Mouse (Mus musculus) stomach, postnatal 0 days (tissue): ENCODE results near the gene Pogz. TPM values are rescaled to one million over a fixed set of nuclear protein-coding genes. Genes with fewer than 3 reads are reported as not detected.

Experiments
- ATAC-seq: fragments of 200-750 bp; cut with Nextera tagmentation; 2 replicates; pipeline ENCODE4 v1.8.0; 2017; ENCODE audit not compliant: low FRiP score, low TSS enrichment
- DNase-seq: peaks from one replicate; pipeline ENCODE4 v3.0.0-alpha.2; 2016; ENCODE audit warnings: low spot score
- H3K27ac ChIP-seq: fragments of 300-500 bp; sonication (generic); replicated peaks from 2 replicates; pipeline ENCODE4 v1.5.1; 2014; ENCODE audit warnings: mild to moderate bottlenecking, control low read depth
- H3K27me3 ChIP-seq: fragments of 300-500 bp; sonication (generic); 2 replicates; pipeline ENCODE4 v1.6.1; 2014; ENCODE audit warnings: low read length; ENCODE audit not compliant: control insufficient read depth, insufficient read depth
- H3K36me3 ChIP-seq: fragments of 300-500 bp; sonication (generic); 2 replicates; pipeline ENCODE4 v1.6.1; 2014; ENCODE audit warnings: low read length, mixed read lengths; ENCODE audit not compliant: control insufficient read depth, insufficient read depth
- H3K4me1 ChIP-seq: fragments of 300-500 bp; sonication (generic); replicated peaks from 2 replicates; pipeline ENCODE4 v1.6.1; 2014; ENCODE audit warnings: antibody characterized with exemption; ENCODE audit not compliant: control insufficient read depth, insufficient read depth
- H3K4me2 ChIP-seq: fragments of 300-500 bp; sonication (generic); replicated peaks from 2 replicates; pipeline ENCODE4 v1.6.1; 2014; ENCODE audit warnings: low read depth, mild to moderate bottlenecking, control low read depth, moderate library complexity
- H3K4me3 ChIP-seq: fragments of 300-500 bp; sonication (generic); 2 replicates; pipeline ENCODE4 v1.5.1; 2014; ENCODE audit warnings: low read depth, low read length, control low read depth
- H3K9ac ChIP-seq: fragments of 300-500 bp; sonication (generic); 2 replicates; pipeline ENCODE4 v1.6.1; 2014; ENCODE audit warnings: mild to moderate bottlenecking, low read length, control low read depth, mixed read lengths
- H3K9me3 ChIP-seq: fragments of 300-500 bp; sonication (generic); 2 replicates; pipeline ENCODE4 v1.6.1; 2016; ENCODE audit warnings: low read length; ENCODE audit not compliant: control insufficient read depth
- CTCF ChIP-seq: IDR thresholded peaks from 2 replicates; pipeline ENCODE4 v1.5.1; 2016; ENCODE audit warnings: antibody characterized with exemption, low read depth, mild to moderate bottlenecking, moderate library complexity
- EP300 ChIP-seq: optimal IDR thresholded peaks from 2 replicates; pipeline ENCODE3; 2016; ENCODE audit warnings: antibody characterized with exemption
- WGBS: fragments of 180-500 bp; shearing (Covaris S2); extraction: QIAGEN DNeasy Blood & Tissue Kit; methylation state at CpG from one replicate; pipeline ENCODE4 v1.1.7; 2014; 5-methylcytosine and 5-hydroxymethylcytosine counted together
- polyA plus RNA-seq: library from polyadenylated mRNA; unstranded; fragments of >200 nt; fragmentation: Nextera tagmentation; extraction: Ambion mirVana; gene quantifications from 2 replicates; pipeline ENCODE4 v1.2.1, GENCODE M21; 2015

Gene Pogz
- polyA plus RNA-seq, 1 experiment from 2014 or later = 4.1 TPM

DNA sequence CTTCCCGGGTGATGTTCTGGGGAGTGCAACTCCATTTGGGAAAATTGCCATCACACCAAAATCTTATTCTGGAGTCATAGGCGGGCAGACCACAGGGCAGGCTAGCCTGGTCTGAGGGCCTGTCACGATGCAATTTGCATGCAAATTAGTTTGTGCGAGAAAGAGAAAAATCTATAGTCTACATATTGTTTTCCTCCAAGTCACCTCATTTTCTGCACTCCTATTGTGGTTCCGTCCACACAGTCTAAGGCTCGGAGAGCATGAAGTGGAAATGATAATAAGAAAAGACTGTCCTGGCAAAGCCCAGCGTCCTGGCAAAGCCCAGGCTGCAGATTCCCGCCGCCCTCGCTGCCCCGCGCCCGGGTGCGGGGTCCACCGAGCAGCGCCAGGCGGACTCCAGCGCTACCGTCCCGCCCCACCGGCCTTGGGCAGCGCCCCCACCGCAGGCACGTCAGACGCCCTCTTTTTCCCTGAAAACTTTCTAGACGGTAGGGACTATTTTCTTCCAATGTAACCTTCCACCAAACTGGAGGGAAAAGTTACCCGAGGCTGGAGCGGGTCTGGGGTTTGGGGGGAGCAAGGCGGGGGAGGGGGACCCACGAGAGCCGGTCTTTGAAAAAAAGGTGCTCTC is 16.2 kb upstream of the Pogz start:
- no peaks in the 10 kb centered on the region for H3K4me1 ChIP-seq
- peak overlapping the region; percentile 83 for H3K4me2 ChIP-seq
- peak overlapping the region; percentile 90 for H3K9ac ChIP-seq
- ATAC-seq = peak; percentile 61; the same call in 1 of the 2 replicates
- peak overlapping the region; percentile 66 for H3K4me3 ChIP-seq
- no peaks in the 10 kb centered on the region for H3K36me3 ChIP-seq
- TF ChIP-seq CTCF (peak; percentile 14; the same call in 1 of the 2 replicates), EP300 (no peak)
- H3K9me3 ChIP-seq = no peaks in the 10 kb centered on the region
- H3K27me3 ChIP-seq = no peaks in the 10 kb centered on the region
- peak overlapping the region; percentile 90 for H3K27ac ChIP-seq
- WGBS = 1% methylated on average over 31 of the region's 31 CpGs
- peak; percentile 60 for DNase-seq

DNA sequence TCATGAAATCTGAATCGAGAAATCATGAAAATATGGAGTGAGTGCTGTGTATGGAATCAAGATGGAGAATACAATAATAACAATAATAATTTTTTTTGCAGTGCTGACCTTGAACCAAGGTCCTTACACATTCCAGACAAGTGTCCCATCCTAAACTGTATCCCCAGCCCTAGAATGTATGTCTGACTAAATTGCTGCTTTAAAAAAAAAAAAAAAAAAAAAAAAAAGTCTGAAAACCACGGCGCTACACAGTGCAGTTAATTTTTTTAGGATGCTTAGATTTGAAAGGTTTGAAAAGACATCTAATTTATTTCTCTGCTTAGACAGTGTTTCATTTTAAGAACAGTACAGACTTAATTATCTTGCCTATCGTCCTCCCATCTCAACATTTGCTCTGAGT is 15.3 kb upstream of the Pogz start:
- no peaks in the 10 kb centered on the region for H3K9me3 ChIP-seq
- H3K27me3 ChIP-seq = no peaks in the 10 kb centered on the region
- peak overlapping the region; percentile 83 for H3K4me2 ChIP-seq
- no peaks in the 10 kb centered on the region for H3K36me3 ChIP-seq
- DNase-seq = no peak
- WGBS = 65% methylated on average over 4 of the region's 4 CpGs
- no peaks in the 10 kb centered on the region for H3K4me1 ChIP-seq
- ATAC-seq = no peak
- no peak for TF ChIP-seq CTCF
- no peak for TF ChIP-seq EP300
- H3K27ac ChIP-seq = no peak overlapping the region
- no peak overlapping the region for H3K9ac ChIP-seq
- peak overlapping the region; percentile 66 for H3K4me3 ChIP-seq

DNA sequence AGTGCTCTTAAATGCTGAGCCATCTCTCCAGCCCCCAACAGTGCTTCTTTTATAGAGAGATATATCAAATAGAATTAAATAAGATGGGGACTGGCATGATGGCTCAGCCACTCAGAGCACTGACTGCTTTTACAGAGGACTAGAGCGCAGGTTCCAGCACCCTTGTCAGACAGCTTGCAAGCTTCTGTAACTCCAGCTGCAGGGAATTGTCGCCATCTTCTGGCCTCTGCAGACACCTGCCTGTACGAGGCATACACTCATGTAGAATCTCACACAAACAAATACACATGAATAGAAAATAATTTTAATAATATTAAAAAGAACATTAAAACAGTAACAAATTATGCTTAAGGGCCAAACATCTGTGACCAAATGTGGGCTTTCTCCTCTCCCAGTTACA is 13.3 kb upstream of the Pogz start:
- H3K4me3 ChIP-seq = no peak overlapping the region
- 77% methylated on average over 3 of the region's 3 CpGs for WGBS
- no peaks in the 10 kb centered on the region for H3K36me3 ChIP-seq
- no peaks in the 10 kb centered on the region for H3K27me3 ChIP-seq
- no peaks in the 10 kb centered on the region for H3K4me1 ChIP-seq
- ATAC-seq = no peak
- DNase-seq = no peak
- H3K9me3 ChIP-seq = no peaks in the 10 kb centered on the region
- TF ChIP-seq EP300 (no peak), CTCF (peak; percentile 44)
- no peak overlapping the region for H3K27ac ChIP-seq
- no peak overlapping the region for H3K4me2 ChIP-seq
- no peak overlapping the region for H3K9ac ChIP-seq

DNA sequence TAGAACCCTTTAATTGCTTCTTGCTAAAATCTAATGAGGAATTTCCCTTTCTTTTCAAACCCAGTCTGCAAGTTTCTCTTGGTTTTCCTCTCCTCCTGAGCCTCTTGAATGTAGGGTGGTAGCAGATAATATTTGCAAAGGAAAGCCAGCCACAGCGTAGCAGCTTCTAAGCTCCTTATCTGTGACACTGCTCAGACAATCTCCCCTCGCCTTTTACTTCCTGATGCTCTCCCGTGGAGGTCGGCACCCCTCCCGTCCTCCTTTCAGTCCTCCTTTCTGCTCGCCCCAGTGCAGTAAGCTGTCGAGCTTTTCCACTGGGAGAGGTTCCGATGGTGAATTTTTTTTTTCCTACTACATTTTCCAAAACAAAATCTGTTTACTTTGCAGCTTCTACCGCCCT is 5.3 kb upstream of the Pogz start:
- WGBS = 13% methylated on average over 9 of the region's 9 CpGs
- Histone ChIP-seq H3K4me3 (no peak overlapping the region), H3K9me3 (no peaks in the 10 kb centered on the region), H3K27me3 (no peaks in the 10 kb centered on the region), H3K4me1 (no peaks in the 10 kb centered on the region), H3K9ac (no peak overlapping the region), H3K36me3 (no peaks in the 10 kb centered on the region), H3K27ac (no peak overlapping the region), H3K4me2 (no peak overlapping the region)
- TF ChIP-seq CTCF (no peak), EP300 (no peak)
- DNase-seq (no peak), ATAC-seq (no peak)

DNA sequence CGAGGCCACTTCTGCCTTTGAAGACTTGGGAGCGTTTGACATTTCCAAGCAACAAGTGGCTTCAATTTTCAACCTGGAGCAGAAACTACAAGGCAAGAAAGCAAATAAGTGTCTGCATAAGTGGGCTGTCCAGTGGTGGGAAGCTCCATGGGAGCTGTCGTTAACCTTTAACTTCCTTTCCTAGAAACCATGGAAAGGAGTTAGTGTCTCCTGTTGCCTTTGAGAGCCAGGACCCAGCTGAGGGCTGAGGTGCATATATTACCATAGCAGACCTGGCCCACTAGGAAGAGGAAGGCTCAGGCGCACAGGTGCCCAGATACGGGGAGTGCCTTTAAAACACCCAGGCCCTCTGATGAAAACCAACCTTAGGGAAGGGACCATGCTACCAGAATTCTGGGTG is 4.7 kb upstream of the Pogz start:
- no peak overlapping the region for H3K9ac ChIP-seq
- ATAC-seq = no peak
- H3K36me3 ChIP-seq = no peaks in the 10 kb centered on the region
- no peak overlapping the region for H3K4me2 ChIP-seq
- TF ChIP-seq CTCF (no peak), EP300 (no peak)
- H3K27ac ChIP-seq = no peak overlapping the region
- H3K4me3 ChIP-seq = no peak overlapping the region
- no peaks in the 10 kb centered on the region for H3K9me3 ChIP-seq
- no peak for DNase-seq
- H3K4me1 ChIP-seq = no peaks in the 10 kb centered on the region
- WGBS = 71% methylated on average over 5 of the region's 5 CpGs
- H3K27me3 ChIP-seq = no peaks in the 10 kb centered on the region

DNA sequence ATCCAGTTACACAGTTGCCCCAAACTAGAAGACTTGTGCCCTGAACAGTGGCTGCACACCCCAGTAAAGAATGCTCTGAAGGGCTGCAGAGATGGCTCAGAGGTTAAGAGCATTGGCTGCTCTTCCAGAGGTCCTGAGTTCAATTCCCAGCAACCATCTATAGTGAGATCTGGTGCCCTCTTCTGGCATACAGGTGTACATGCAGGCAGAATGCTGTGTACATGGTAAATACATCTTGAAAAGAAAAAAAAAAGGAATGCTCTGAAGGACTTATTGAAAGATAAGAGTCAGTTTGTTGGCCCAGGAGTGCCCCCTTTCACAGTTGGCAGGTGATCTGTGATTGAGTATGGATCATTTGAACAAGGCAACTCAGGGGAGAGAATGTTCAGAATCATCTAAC is 4.0 kb upstream of the Pogz start:
- Histone ChIP-seq H3K27me3 (no peaks in the 10 kb centered on the region), H3K4me1 (no peaks in the 10 kb centered on the region), H3K4me3 (no peak overlapping the region), H3K36me3 (no peaks in the 10 kb centered on the region), H3K27ac (no peak overlapping the region), H3K9me3 (no peaks in the 10 kb centered on the region), H3K4me2 (no peak overlapping the region), H3K9ac (no peak overlapping the region)
- TF ChIP-seq CTCF = peak; percentile 47
- TF ChIP-seq EP300 = no peak
- ATAC-seq = no peak
- no peak for DNase-seq
